Mouse (Mus musculus): ENCODE results near the gene Pax1. TPM values are rescaled to one million over a fixed set of nuclear protein-coding genes. Genes with fewer than 3 reads are reported as not detected.

Gene Pax1
- polyA plus RNA-seq, 1 experiment, result not detected

DNA sequence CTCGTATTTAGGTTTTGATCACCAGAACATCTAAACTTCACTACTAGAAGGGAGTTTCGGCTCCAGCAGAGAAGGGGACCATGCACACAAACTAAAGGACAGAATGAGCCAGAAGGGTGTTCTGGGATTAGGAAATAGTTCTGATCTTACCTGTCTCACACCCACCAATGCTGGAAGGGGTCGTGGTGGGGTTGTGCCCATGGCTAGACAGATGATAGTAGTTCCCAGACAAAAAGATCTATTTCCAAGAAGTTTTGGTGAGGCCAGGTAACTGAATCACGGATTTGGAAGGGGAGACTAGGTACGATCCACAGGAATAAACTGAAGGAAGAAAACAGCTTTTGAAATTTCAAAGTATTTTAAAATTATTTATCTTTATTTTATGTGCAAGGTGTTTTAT lies 8.4 kb downstream of the Pax1 start:
- no peaks in the 10 kb centered on the region for H3K36me3 ChIP-seq (ENCODE audit: control insufficient read depth)
- no peak overlapping the region for H3K4me3 ChIP-seq (replicated peaks)
- H3K27me3 ChIP-seq (ENCODE audit: control insufficient read depth), result peaks cover 90% of the 10 kb centered on the region
- H3K9me3 ChIP-seq (ENCODE audit: control insufficient read depth, low read length), result peaks cover 3% of the 10 kb centered on the region; the same call in 1 of the 2 replicates
- TF ChIP-seq GATA1 (IDR thresholded peaks at IDR 0.05; ENCODE audit: low read length) (no peak), TAL1 (IDR thresholded peaks at IDR 0.05; ENCODE audit: low read length) (no peak)
- H3K4me1 ChIP-seq (ENCODE audit: control insufficient read depth), result no peaks in the 10 kb centered on the region

DNA sequence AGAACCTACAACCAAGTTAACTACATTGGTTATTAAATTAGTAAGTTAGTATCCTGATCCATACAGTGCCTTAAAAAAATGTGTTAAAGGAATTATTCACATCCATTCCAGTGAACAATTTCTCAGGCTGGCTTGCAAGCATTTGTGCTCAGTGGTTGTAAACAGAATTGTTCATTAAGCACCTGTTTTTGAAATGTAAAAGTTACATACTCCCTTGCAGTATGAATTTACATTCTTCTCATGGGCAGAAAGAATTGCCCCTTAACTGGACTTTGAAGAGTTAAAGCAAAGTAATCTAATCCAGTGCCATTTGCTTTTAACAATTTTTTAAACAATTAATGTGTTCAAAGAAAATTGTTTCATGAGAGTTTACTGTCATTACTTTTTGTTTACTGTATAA lies 9.6 kb downstream of the Pax1 start:
- no peaks in the 10 kb centered on the region for H3K9me3 ChIP-seq (ENCODE audit: control insufficient read depth, low read length)
- H3K4me3 ChIP-seq (replicated peaks), result no peak overlapping the region
- no peaks in the 10 kb centered on the region for H3K4me1 ChIP-seq (ENCODE audit: control insufficient read depth)
- no peak for TF ChIP-seq GATA1 (IDR thresholded peaks at IDR 0.05; ENCODE audit: low read length)
- peaks cover 80% of the 10 kb centered on the region for H3K27me3 ChIP-seq (ENCODE audit: control insufficient read depth)
- H3K36me3 ChIP-seq (ENCODE audit: control insufficient read depth), result no peaks in the 10 kb centered on the region

DNA sequence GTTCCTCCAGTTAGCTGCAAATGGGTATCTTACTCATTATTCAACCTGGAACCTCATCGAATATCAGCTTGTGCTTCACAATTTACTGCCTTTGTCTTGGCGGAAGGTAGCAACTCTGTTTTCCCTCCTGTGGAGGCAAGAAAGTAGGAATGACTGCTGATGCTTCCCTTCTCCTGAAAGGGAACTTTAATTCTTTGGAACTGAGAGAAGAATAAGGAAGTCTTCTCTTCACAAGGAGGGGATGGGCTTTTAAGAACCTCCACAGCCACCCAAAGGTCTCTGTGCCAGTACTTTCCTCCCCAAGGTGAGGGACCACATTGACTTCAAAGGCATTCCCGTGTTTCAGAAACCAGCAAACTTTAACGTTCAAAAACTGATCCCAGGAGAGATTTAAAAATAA lies 10.1 kb downstream of the Pax1 start:
- Histone ChIP-seq H3K36me3 (ENCODE audit: control insufficient read depth) (no peaks in the 10 kb centered on the region), H3K9me3 (ENCODE audit: control insufficient read depth, low read length) (no peaks in the 10 kb centered on the region), H3K4me3 (replicated peaks) (no peak overlapping the region), H3K27me3 (ENCODE audit: control insufficient read depth) (peaks cover 75% of the 10 kb centered on the region), H3K4me1 (ENCODE audit: control insufficient read depth) (no peaks in the 10 kb centered on the region)
- no peak for TF ChIP-seq GATA1 (IDR thresholded peaks at IDR 0.05; ENCODE audit: low read length)
- TF ChIP-seq TAL1 (IDR thresholded peaks at IDR 0.05; ENCODE audit: low read length), result no peak

DNA sequence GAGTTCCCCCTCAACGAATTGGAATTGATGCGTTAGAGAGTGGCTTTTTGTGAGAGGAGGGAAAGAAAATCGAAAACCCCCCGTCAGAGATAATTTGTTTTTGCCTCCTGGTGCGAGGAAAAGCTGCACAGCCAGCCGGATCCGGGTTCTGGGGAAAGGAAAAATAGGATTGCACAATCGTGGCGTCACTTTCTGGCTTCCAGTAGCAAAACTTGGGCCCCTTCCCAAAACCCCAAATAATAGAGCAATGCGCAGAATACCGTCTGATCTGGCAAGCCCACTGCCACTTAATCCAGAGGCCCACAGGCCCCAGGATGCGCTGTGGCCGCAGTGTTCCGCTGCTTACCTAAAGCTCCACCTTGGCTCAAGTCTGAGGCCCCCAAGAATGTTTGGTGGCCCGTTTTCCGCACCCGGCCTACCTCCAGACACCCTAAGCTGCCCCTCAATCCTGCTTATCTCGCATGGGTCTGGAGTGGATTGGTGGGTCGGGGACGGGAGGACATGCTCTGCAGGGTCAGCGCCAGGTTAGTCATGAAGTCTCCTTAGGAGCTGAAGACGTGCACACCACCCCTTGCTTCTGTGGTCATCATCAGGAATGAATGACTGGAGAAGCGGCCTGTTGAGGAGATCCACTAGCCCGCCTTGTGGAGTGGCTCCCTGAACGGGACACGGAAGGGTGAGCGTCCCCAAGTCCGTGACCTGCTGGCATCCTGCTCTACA lies 11.4 kb downstream of the Pax1 start:
- H3K4me1 ChIP-seq (ENCODE audit: control insufficient read depth), result no peaks in the 10 kb centered on the region
- H3K27me3 ChIP-seq (ENCODE audit: control insufficient read depth), result peaks cover 62% of the 10 kb centered on the region
- no peak overlapping the region for H3K4me3 ChIP-seq (replicated peaks)
- no peaks in the 10 kb centered on the region for H3K36me3 ChIP-seq (ENCODE audit: control insufficient read depth)
- TF ChIP-seq TAL1 (IDR thresholded peaks at IDR 0.05; ENCODE audit: low read length) (no peak), GATA1 (IDR thresholded peaks at IDR 0.05; ENCODE audit: low read length) (no peak)
- H3K9me3 ChIP-seq (ENCODE audit: control insufficient read depth, low read length), result no peaks in the 10 kb centered on the region

GRCm38 (mm10) chr2:147373667-147374007 lies 11.9 kb downstream of the Pax1 start:
- Histone ChIP-seq H3K9me3 (ENCODE audit: control insufficient read depth, low read length) (no peaks in the 10 kb centered on the region), H3K27me3 (ENCODE audit: control insufficient read depth) (peaks cover 58% of the 10 kb centered on the region), H3K4me1 (ENCODE audit: control insufficient read depth) (no peaks in the 10 kb centered on the region), H3K36me3 (ENCODE audit: control insufficient read depth) (no peaks in the 10 kb centered on the region), H3K4me3 (replicated peaks) (no peak overlapping the region)
- TF ChIP-seq TAL1 (IDR thresholded peaks at IDR 0.05; ENCODE audit: low read length) (no peak), GATA1 (IDR thresholded peaks at IDR 0.05; ENCODE audit: low read length) (no peak)

DNA sequence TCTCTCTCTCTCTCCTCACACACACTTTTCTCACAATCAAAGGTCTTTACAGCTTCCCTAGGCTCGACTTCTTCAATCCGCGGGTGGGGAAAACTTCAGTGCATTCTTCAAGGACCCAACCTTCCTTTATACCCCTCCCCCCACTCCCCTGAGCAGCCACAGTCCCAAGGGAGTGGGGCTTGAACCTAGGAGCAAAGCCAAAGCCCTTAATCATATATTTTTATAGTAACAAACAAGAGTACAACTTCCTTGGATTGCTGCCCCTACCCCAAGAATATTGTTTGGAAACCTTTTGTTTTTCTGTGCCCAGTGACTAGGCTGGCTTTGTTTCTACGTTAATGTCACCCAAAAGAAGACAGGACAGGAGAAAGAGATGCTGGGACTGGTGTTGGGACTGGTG lies 12.5 kb downstream of the Pax1 start:
- Histone ChIP-seq H3K27me3 (ENCODE audit: control insufficient read depth) (peaks cover 58% of the 10 kb centered on the region), H3K4me1 (ENCODE audit: control insufficient read depth) (no peaks in the 10 kb centered on the region), H3K4me3 (replicated peaks) (no peak overlapping the region), H3K9me3 (ENCODE audit: control insufficient read depth, low read length) (no peaks in the 10 kb centered on the region), H3K36me3 (ENCODE audit: control insufficient read depth) (no peaks in the 10 kb centered on the region)
- no peak for TF ChIP-seq TAL1 (IDR thresholded peaks at IDR 0.05; ENCODE audit: low read length)
- TF ChIP-seq GATA1 (IDR thresholded peaks at IDR 0.05; ENCODE audit: low read length), result no peak

- no peak for TF ChIP-seq GATA1 (IDR thresholded peaks at IDR 0.05; ENCODE audit: low read length)
- TF ChIP-seq TAL1 (IDR thresholded peaks at IDR 0.05; ENCODE audit: low read length), result no peak
- Histone ChIP-seq H3K4me1 (ENCODE audit: control insufficient read depth) (no peaks in the 10 kb centered on the region), H3K27me3 (ENCODE audit: control insufficient read depth) (peaks cover 48% of the 10 kb centered on the region), H3K36me3 (ENCODE audit: control insufficient read depth) (no peaks in the 10 kb centered on the region), H3K4me3 (replicated peaks) (no peak overlapping the region), H3K9me3 (ENCODE audit: control insufficient read depth, low read length) (no peaks in the 10 kb centered on the region)
Observed at GRCm38 (mm10) chr2:147375019-147375715, 13.4 kb downstream of the Pax1 start.

DNA sequence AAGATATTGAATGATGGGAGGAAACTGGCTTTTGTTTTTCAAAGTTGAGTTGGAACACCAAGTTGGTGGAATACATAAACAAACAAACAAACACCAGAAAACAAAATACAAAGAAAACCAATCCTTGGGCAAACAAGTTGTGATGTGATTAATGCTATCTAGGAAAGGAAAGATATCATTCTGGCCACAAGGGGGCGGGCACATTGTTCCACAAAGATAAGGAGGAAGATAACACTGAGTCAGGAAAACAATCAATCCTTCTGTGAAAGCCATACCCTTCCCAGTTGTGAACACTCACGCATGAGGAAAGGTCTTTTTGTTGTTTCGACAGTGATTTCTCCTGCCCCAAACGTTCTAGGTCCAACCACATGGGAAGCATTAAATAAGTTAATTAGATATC lies 17.2 kb downstream of the Pax1 start:
- Histone ChIP-seq H3K4me1 (ENCODE audit: control insufficient read depth) (no peaks in the 10 kb centered on the region), H3K36me3 (ENCODE audit: control insufficient read depth) (no peaks in the 10 kb centered on the region)
- TF ChIP-seq TAL1 (IDR thresholded peaks at IDR 0.05; ENCODE audit: low read length), result no peak
- TF ChIP-seq GATA1 (IDR thresholded peaks at IDR 0.05; ENCODE audit: low read length), result no peak

GRCm38 (mm10) chr2:147383373-147383772 lies 21.6 kb downstream of the Pax1 start:
- Histone ChIP-seq H3K4me1 (ENCODE audit: control insufficient read depth) (no peaks in the 10 kb centered on the region), H3K27me3 (ENCODE audit: control insufficient read depth) (no peaks in the 10 kb centered on the region), H3K4me3 (replicated peaks) (no peak overlapping the region), H3K9me3 (ENCODE audit: control insufficient read depth, low read length) (peaks cover 15% of the 10 kb centered on the region), H3K36me3 (ENCODE audit: control insufficient read depth) (no peaks in the 10 kb centered on the region)
- no peak for TF ChIP-seq TAL1 (IDR thresholded peaks at IDR 0.05; ENCODE audit: low read length)
- no peak for TF ChIP-seq GATA1 (IDR thresholded peaks at IDR 0.05; ENCODE audit: low read length)

More for the DNA sequence above, 17.2 kb downstream of the Pax1 start:
- Histone ChIP-seq H3K27me3 (ENCODE audit: control insufficient read depth) (peaks cover 14% of the 10 kb centered on the region), H3K4me3 (replicated peaks) (no peak overlapping the region), H3K9me3 (ENCODE audit: control insufficient read depth, low read length) (peaks cover 10% of the 10 kb centered on the region)

Data from erythroblast, embryonic 14.5 days (primary cell).